Mouse (Mus musculus): Measurements from ENCODE around the gene Gm2042. TPM values are rescaled to one million over a fixed set of nuclear protein-coding genes. Genes with fewer than 3 reads are reported as not detected.
"Not testable (repeated sequence)": the region's sequence is repeated elsewhere in the genome, so short reads cannot be mapped to it uniquely, and the experiment has no call there.

The Gm2042 gene
- polyA plus RNA-seq (2015; fragmentation: Nextera tagmentation; extraction: Ambion mirVana) = not detected in 2 replicates

DNA sequence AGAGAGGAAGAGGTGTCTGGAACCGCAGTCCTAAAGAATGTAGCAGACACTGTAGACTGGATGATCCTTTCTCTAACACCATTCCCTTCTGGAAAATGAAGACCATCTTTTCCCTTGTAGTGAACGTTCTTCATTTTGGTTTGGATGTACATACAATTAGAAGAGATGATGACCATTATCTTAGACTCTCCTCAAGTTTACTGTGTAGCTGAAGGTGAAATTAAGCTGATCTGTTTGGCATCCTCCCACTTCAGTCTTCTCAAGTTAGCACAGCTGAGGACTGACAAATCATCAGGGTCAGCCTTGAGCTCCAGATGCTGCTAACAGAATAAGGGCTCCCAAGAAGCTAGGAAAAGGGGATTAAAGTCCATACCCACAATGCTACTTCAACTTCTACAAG, at the start of gene Gm2042:
TSS of gene Gm2042 (plus strand) at position 301 of the 400 bp plus-strand sequence.
- 85% methylated on average over 2 of the region's 2 CpGs for WGBS
- not testable (repeated sequence) for H3K36me3 ChIP-seq (ENCODE audit: insufficient read depth, low read length); ATAC-seq (ENCODE audit: low FRiP score, low TSS enrichment); H3K4me2 ChIP-seq (replicated peaks; ENCODE audit: low read depth, low read length); H3K9me3 ChIP-seq (ENCODE audit: low read length); H3K4me3 ChIP-seq (ENCODE audit: low read length); H3K9ac ChIP-seq (replicated peaks; ENCODE audit: low read length); H3K4me1 ChIP-seq (ENCODE audit: insufficient read depth, low read length); H3K27ac ChIP-seq (ENCODE audit: low read length); H3K27me3 ChIP-seq (ENCODE audit: insufficient read depth, low read length)

DNA sequence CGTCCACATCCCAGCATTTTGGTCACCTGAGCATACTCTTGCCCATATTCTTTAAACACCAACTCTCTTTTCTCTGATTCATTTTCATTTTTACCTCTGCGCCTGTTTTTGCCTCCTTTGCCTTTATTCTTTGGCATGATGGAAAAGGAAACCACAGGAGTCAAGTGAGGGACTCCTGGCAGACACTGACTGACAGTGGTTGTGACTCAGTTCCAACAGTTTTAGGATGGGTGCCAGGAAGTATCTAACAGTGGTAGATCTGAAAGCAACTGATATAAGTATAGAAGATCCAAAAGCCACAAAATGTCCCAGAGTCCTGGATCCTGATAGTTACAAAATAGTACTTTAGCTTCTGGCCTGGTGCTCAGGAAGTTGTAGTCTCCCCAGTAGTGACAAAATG, 34.2 kb upstream of the Gm2042 start, which contains the start of gene Gm2035:
TSS of gene Gm2035 (minus strand) at position 137 of the 400 bp plus-strand sequence.
- H3K4me2 ChIP-seq (replicated peaks; ENCODE audit: low read depth, low read length); H3K27ac ChIP-seq (ENCODE audit: low read length); H3K27me3 ChIP-seq (ENCODE audit: insufficient read depth, low read length); H3K36me3 ChIP-seq (ENCODE audit: insufficient read depth, low read length); H3K4me1 ChIP-seq (ENCODE audit: insufficient read depth, low read length); H3K9me3 ChIP-seq (ENCODE audit: low read length); ATAC-seq (ENCODE audit: low FRiP score, low TSS enrichment); H3K9ac ChIP-seq (replicated peaks; ENCODE audit: low read length); H3K4me3 ChIP-seq (ENCODE audit: low read length): not testable (repeated sequence)
- WGBS = 87% methylated on average over 2 of the region's 2 CpGs

DNA sequence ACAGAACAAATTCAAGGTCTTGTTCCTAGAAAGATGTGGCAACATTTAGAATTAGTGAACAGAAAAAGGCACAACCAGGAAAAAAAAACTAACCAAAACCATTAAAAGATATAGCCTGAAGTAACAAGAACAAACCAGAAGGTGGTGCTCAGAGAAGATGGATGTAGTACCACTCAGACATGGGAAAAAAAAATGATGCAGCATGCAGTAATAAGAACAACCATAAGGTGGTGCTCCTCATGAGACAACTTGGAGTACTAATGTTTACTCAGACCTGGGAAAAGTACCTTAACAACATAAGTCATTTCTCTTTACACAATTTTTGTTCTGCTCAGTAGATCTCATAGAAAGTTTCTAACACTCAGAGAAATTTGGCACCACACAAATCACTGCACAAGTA, 30.1 kb downstream of the Gm2042 start:
- H3K9me3 ChIP-seq (ENCODE audit: low read length); H3K4me1 ChIP-seq (ENCODE audit: insufficient read depth, low read length); H3K27me3 ChIP-seq (ENCODE audit: insufficient read depth, low read length); H3K9ac ChIP-seq (replicated peaks; ENCODE audit: low read length); H3K27ac ChIP-seq (ENCODE audit: low read length); H3K4me3 ChIP-seq (ENCODE audit: low read length); H3K4me2 ChIP-seq (replicated peaks; ENCODE audit: low read depth, low read length); ATAC-seq (ENCODE audit: low FRiP score, low TSS enrichment); H3K36me3 ChIP-seq (ENCODE audit: insufficient read depth, low read length): not testable (repeated sequence)

DNA sequence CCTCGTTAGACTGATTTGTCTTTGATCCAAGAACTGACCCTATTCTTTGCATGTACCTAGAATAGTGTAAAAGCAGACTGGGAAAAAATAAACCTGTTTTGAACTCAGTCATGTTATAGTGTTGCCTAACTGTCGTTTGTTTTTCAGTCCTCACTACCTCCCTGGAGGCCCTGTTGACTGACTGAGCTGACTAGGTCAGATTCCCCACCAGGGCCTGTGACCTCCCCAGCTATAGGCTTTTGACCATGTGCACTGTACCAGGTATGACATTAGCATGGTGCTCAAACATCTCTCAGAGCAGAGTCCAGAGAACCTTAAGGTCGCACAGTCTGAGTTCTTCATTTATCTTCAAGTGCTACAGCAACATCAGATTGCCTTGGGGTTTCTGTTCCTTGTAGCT, 50.2 kb downstream of the Gm2042 start:
- H3K9ac ChIP-seq (replicated peaks; ENCODE audit: low read length); ATAC-seq (ENCODE audit: low FRiP score, low TSS enrichment); H3K27ac ChIP-seq (ENCODE audit: low read length); H3K4me3 ChIP-seq (ENCODE audit: low read length); H3K9me3 ChIP-seq (ENCODE audit: low read length); H3K27me3 ChIP-seq (ENCODE audit: insufficient read depth, low read length); H3K4me2 ChIP-seq (replicated peaks; ENCODE audit: low read depth, low read length); H3K4me1 ChIP-seq (ENCODE audit: insufficient read depth, low read length); H3K36me3 ChIP-seq (ENCODE audit: insufficient read depth, low read length): not testable (repeated sequence)
- 72% methylated on average over 3 of the region's 3 CpGs for WGBS

Other genes starting within 250 kb of the Gm2042 start
- gene Gm21319, start 178.3 kb upstream of the Gm2042 start, polyA plus RNA-seq (2015; fragmentation: Nextera tagmentation; extraction: Ambion mirVana) = not detected in 2 replicates
- gene Gm21936, start 158.6 kb upstream of the Gm2042 start, polyA plus RNA-seq (2015; fragmentation: Nextera tagmentation; extraction: Ambion mirVana) = not detected in 2 replicates
- gene BB287469, start 137.5 kb upstream of the Gm2042 start, polyA plus RNA-seq (2015; fragmentation: Nextera tagmentation; extraction: Ambion mirVana) = not detected in 2 replicates
- gene Gm2001, start 111.7 kb upstream of the Gm2042 start, polyA plus RNA-seq (2015; fragmentation: Nextera tagmentation; extraction: Ambion mirVana) = not detected in 2 replicates
- gene Gm2016, start 80.0 kb upstream of the Gm2042 start, polyA plus RNA-seq (2015; fragmentation: Nextera tagmentation; extraction: Ambion mirVana) = 0.13 TPM in 1 of 2 replicates, not detected in the other
- gene Gm2022, start 58.7 kb upstream of the Gm2042 start, polyA plus RNA-seq (2015; fragmentation: Nextera tagmentation; extraction: Ambion mirVana) = not detected in 2 replicates
- gene Gm2035, start 34.2 kb upstream of the Gm2042 start, polyA plus RNA-seq (2015; fragmentation: Nextera tagmentation; extraction: Ambion mirVana) = not detected in 2 replicates
- gene Gm2075, start 57.8 kb downstream of the Gm2042 start, polyA plus RNA-seq (2015; fragmentation: Nextera tagmentation; extraction: Ambion mirVana) = not detected in 2 replicates
- gene Gm6803, start 64.7 kb downstream of the Gm2042 start, polyA plus RNA-seq (2015; fragmentation: Nextera tagmentation; extraction: Ambion mirVana) = not detected in 2 replicates
- gene Gm2056, start 72.9 kb downstream of the Gm2042 start, polyA plus RNA-seq (2015; fragmentation: Nextera tagmentation; extraction: Ambion mirVana) = not detected in 2 replicates
- not detected in 2 replicates for gene Gm16368, start 129.6 kb downstream of the Gm2042 start, polyA plus RNA-seq (2015; fragmentation: Nextera tagmentation; extraction: Ambion mirVana)
- gene Gm10436, start 228.0 kb downstream of the Gm2042 start, polyA plus RNA-seq (2015; fragmentation: Nextera tagmentation; extraction: Ambion mirVana) = 0.14 TPM in 1 of 2 replicates, not detected in the other

Data from kidney, embryonic 16.5 days (tissue).